Mouse (Mus musculus): ENCODE data around the gene Lancl1. TPM values are rescaled to one million over a fixed set of nuclear protein-coding genes. Genes with fewer than 3 reads are reported as not detected.

Gene Lancl1
- polyA plus RNA-seq (2016; fragmentation: Nextera tagmentation; extraction: Ambion mirVana): 27.6 and 31.9 TPM in 2 replicates

DNA sequence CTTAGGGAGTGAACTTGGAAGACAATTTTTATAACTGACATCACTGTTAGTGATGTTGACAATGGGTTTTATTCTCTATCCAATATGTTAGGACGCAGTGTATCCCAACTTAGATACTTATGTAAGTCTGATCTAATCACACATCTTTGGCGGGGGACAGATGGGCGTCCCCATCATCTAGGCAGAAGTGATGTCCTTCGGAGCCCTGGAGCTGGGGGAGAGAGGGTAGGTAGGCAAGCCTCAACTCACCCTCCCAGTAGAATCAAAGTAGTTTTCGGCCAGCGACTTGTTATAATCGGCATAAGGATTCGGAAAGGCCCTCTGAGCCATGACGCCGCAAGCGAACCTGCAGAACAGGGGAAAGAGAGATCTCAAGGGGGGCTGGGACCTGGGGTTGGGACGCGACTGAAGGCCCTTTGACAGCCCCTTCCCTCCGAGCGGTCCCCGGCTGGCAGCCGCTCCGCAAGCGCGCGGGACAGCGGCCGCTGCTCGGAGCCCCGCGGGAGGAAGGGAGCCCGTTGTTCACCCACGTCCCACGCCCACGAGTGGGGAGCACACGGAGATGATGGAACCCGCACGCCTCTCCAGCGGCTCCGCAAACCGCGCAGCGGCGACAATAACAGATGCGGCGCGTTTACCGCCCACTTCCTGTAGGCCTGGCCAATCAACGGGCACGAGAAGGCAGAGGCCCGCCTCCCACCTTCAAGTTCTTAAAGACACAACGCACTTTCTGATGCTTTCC is at the start of gene Lancl1:
Lancl1 (minus strand) TSS at position 627 of the 742 bp plus-strand sequence.
- peak; percentile 96 for ATAC-seq
- no peaks in the 10 kb centered on the region for H3K9me3 ChIP-seq (replicated peaks)
- peak within 1 kb of the TSS; percentile 75 for H3K9ac ChIP-seq
- H3K4me3 ChIP-seq: peak within 1 kb of the TSS; percentile 74
- H3K27me3 ChIP-seq (replicated peaks): no peaks in the 10 kb centered on the region
- peaks cover 21% of the 10 kb centered on the region for H3K4me1 ChIP-seq
- H3K36me3 ChIP-seq: peaks cover 18% of the 10 kb centered on the region
- WGBS (ENCODE audit: insufficient replicate concordance): under 1% methylated on average over 37 of the region's 47 CpGs
- H3K4me2 ChIP-seq: peak within 1 kb of the TSS; percentile 82
- H3K27ac ChIP-seq: peak within 1 kb of the TSS; percentile 18; the same call in 1 of the 2 replicates

DNA sequence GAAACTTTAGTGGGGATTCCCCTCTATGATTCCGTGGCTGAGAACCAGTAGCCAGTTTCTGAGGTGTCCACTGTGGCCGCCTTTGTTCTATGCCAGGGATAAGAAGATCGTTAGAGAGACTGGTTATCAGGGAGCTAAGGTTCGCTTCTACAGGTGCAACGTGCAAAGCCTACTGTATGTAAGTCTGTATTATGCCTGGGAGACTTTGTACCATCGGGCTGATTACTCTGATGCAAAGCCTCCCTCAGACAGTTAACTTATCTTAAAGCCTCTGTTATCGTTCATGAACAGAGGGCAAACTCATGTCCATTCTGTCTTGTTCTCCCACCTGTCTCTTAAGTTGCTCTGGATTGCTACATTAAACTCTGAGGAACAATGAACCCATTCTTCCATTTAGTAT is 40.5 kb upstream of the Lancl1 start:
- Histone ChIP-seq H3K36me3 (no peaks in the 10 kb centered on the region), H3K4me1 (no peaks in the 10 kb centered on the region), H3K27me3 (replicated peaks) (no peaks in the 10 kb centered on the region), H3K9me3 (replicated peaks) (no peaks in the 10 kb centered on the region), H3K9ac (no peak overlapping the region), H3K4me3 (no peak overlapping the region), H3K27ac (no peak overlapping the region), H3K4me2 (no peak overlapping the region)
- ATAC-seq: no peak
- 57% methylated on average over 7 of the region's 7 CpGs for WGBS (ENCODE audit: insufficient replicate concordance)

DNA sequence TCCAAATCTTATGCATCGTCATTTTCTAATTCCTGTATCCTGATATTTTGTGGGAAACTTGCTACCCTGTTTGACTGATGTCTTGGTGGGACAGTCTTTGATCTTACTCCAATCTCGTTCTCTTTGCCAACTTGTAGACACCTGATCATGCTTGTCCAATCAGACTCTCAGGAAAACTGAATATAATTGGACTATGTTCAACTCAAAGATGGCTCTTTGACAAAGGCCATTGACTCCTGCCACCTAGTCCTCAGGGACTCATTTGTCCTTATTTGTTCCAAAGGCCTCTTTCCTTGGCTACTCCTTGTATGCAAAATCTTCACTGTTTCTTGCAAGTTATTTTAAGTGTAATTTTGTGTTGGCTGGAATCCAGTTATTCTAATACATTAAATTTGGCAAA is 40.0 kb upstream of the Lancl1 start:
- no peak for ATAC-seq
- Histone ChIP-seq H3K4me2 (no peak overlapping the region), H3K9me3 (replicated peaks) (no peaks in the 10 kb centered on the region), H3K27me3 (replicated peaks) (no peaks in the 10 kb centered on the region), H3K9ac (no peak overlapping the region), H3K4me3 (no peak overlapping the region), H3K4me1 (no peaks in the 10 kb centered on the region), H3K36me3 (no peaks in the 10 kb centered on the region), H3K27ac (no peak overlapping the region)
- WGBS (ENCODE audit: insufficient replicate concordance): 55% methylated on average over 2 of the region's 2 CpGs

DNA sequence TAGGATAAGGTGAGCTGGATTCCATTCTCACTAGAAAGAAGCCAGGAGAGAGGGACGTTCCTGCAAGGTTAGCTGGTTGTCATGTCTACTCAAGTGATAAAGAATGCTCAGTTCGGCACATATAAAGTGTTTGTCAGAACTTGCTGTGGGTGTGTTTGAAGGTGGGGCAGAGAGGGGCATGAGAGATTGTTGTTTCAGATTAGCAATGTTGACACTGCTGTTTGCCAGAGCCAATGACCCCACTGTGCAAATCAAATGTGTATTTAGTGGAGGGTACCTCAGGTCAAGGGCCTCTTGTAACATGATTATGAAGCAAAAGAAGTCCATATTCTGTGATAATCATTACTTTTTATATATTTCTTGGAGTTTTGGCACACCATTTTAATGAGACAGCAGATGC is 39.1 kb upstream of the Lancl1 start:
- H3K9ac ChIP-seq: no peak overlapping the region

DNA sequence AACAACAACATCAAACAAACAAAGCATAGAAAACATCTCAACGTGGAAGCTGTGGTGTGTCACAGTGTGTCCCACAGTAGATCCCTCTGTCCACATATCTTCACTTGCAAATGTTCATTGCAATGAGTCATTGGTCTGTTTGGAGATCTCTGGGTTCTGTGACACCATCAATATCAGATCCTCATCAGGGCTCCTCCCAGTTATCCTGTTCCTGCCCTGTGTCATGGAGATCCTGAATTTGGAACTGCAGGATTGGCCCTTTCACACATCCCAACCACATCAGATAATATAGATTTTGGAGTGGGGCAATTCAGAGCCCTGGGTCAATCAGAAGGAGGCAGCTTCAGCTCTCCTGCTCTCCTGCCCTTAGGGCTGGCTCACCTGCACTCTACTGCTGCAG is 28.9 kb upstream of the Lancl1 start:
- H3K36me3 ChIP-seq: no peaks in the 10 kb centered on the region
- 37% methylated on average over 1 of the region's 1 CpGs for WGBS (ENCODE audit: insufficient replicate concordance)
- no peaks in the 10 kb centered on the region for H3K27me3 ChIP-seq (replicated peaks)
- no peak overlapping the region for H3K4me2 ChIP-seq
- ATAC-seq: no peak
- no peaks in the 10 kb centered on the region for H3K9me3 ChIP-seq (replicated peaks)
- H3K4me1 ChIP-seq: no peaks in the 10 kb centered on the region
- no peak overlapping the region for H3K4me3 ChIP-seq
- no peak overlapping the region for H3K9ac ChIP-seq
- H3K27ac ChIP-seq: no peak overlapping the region

More for the DNA sequence above, 39.1 kb upstream of the Lancl1 start:
- ATAC-seq: peak; percentile 58
- H3K27me3 ChIP-seq (replicated peaks): no peaks in the 10 kb centered on the region
- no peak overlapping the region for H3K4me2 ChIP-seq
- WGBS (ENCODE audit: insufficient replicate concordance): 46% methylated on average over 2 of the region's 2 CpGs
- no peak overlapping the region for H3K4me3 ChIP-seq
- no peaks in the 10 kb centered on the region for H3K4me1 ChIP-seq
- no peaks in the 10 kb centered on the region for H3K9me3 ChIP-seq (replicated peaks)
- H3K27ac ChIP-seq: no peak overlapping the region
- H3K36me3 ChIP-seq: no peaks in the 10 kb centered on the region

DNA sequence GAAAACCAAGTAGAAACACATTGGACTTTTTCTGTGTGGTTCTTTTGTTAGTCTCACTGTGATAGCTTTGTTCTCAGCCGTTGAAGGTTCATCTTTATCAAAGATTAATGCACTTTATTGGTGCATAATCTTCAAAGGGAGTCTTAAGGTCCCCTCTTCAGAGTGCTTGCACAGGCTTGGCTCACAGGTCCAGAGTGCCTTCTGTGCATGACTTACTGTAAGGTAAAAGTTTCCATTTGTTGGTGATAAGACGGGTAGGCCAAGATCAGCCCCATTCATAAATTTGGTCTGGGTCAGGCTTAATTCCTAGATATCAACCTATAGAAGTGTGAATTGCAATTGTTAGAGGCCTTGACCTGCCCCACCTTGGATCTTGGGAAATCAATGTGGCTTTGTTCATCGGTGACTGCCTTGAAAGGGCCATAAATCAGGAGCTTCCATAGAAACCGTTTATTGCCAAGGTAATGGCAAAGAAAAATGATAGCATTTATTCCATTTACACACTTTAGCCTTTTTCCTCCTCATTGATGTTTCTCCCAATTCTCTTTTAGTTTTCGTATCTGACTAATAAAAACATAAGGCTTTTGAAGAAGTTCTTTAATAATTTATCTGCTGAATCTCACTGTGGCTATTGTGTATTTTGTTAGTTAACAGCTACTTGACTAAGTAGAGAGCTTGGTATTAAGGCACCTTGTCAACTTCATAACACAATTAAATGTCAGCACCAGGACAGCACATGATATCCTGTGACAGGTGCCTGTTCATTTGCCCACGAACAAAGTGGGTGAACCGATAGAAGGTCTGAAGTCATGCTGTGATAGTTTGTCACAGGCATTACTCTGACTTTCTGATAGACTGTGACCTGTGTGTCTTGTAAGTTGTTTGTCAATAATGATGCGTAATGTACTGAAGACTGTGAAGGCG is 26.9 kb upstream of the Lancl1 start:
- Histone ChIP-seq H3K27ac (no peak overlapping the region), H3K4me3 (no peak overlapping the region), H3K9me3 (replicated peaks) (no peaks in the 10 kb centered on the region), H3K27me3 (replicated peaks) (no peaks in the 10 kb centered on the region), H3K36me3 (no peaks in the 10 kb centered on the region), H3K4me1 (no peaks in the 10 kb centered on the region), H3K9ac (no peak overlapping the region), H3K4me2 (no peak overlapping the region)
- no peak for ATAC-seq
- WGBS (ENCODE audit: insufficient replicate concordance): 71% methylated on average over 9 of the region's 9 CpGs

DNA sequence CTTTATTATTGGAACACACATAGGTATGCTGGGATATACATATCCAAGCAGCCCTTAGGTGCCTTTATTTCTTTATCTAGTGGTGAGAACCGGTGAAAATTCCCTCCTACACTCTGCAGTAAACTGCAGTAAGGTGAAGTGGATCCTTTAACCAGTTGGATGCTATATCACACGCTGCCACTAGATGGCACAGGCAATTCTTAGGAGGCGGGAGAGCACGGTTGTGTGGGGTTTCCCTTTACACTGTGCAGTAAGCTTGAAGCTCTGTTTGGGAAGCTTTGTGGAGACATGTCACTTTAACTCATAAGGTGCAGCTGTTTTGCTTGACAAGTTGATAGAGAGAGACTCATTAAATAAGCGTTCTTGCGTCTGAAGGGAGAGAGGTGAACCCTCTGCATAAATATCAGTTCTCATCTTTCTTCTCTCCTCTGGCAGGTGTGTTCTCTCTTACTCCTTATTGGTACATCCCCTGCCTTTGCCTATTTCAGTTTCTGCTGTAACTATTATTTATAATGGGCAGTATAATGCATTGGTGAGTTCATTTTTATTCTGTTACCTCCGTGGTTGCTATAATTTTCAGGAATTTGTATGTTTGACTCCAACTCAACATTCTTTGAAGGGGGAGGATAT is 22.9 kb upstream of the Lancl1 start:
- ATAC-seq: no peak

DNA sequence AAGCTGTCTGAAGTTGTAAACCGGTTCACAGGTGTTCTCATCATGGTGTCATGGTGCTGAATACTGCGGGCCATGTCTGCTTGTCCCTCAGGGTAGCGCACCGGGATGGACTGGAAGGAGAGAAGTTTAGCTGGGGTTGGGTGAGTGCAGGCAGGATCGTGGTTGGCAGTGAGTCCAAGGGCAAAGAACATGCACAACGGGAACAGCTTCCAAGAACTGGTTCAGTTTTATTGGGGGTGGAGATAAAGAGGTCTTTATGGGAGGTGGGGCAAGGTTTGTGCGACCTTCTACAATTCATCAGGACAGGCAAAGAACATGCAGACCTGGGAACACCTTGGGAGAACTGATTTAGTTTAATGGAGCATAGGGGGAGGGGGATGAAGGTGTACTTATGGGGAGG is 17.1 kb upstream of the Lancl1 start:
- Histone ChIP-seq H3K9ac (no peak overlapping the region), H3K4me3 (no peak overlapping the region), H3K27me3 (replicated peaks) (no peaks in the 10 kb centered on the region), H3K9me3 (replicated peaks) (no peaks in the 10 kb centered on the region), H3K4me1 (no peaks in the 10 kb centered on the region), H3K36me3 (no peaks in the 10 kb centered on the region), H3K4me2 (no peak overlapping the region), H3K27ac (no peak overlapping the region)
- no peak for ATAC-seq
- WGBS (ENCODE audit: insufficient replicate concordance): 68% methylated on average over 7 of the region's 7 CpGs

More for the DNA sequence above, 22.9 kb upstream of the Lancl1 start:
- Histone ChIP-seq H3K4me2 (no peak overlapping the region), H3K4me1 (no peaks in the 10 kb centered on the region), H3K9me3 (replicated peaks) (no peaks in the 10 kb centered on the region), H3K27me3 (replicated peaks) (no peaks in the 10 kb centered on the region), H3K4me3 (no peak overlapping the region), H3K27ac (no peak overlapping the region), H3K9ac (no peak overlapping the region), H3K36me3 (no peaks in the 10 kb centered on the region)
- 12% methylated on average over 7 of the region's 7 CpGs for WGBS (ENCODE audit: insufficient replicate concordance)

DNA sequence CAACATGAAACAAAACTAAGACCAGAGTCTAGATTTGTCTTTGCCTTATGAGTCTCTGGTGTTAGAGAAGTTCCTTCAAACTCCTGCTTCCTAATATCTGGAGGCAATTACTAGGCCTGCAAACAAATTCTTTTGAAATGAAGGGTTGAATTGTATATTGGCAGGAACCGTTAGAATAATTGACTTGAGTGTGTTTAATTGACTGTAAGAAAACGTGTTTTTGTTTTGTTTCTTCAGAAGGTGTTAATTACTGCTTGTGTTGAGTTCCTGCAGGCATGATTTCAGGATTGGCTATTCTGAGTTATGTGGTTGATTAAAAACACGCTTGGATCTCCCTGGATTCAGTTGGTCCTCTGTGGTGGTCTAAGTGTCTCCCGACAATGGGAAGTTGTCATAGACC is 14.0 kb upstream of the Lancl1 start:
- H3K27me3 ChIP-seq (replicated peaks): no peaks in the 10 kb centered on the region
- H3K4me1 ChIP-seq: no peaks in the 10 kb centered on the region
- no peak overlapping the region for H3K27ac ChIP-seq
- no peak overlapping the region for H3K9ac ChIP-seq
- H3K4me2 ChIP-seq: no peak overlapping the region
- H3K36me3 ChIP-seq: no peaks in the 10 kb centered on the region
- no peak for ATAC-seq
- no peaks in the 10 kb centered on the region for H3K9me3 ChIP-seq (replicated peaks)
- no peak overlapping the region for H3K4me3 ChIP-seq
- WGBS (ENCODE audit: insufficient replicate concordance): 56% methylated on average over 4 of the region's 4 CpGs

DNA sequence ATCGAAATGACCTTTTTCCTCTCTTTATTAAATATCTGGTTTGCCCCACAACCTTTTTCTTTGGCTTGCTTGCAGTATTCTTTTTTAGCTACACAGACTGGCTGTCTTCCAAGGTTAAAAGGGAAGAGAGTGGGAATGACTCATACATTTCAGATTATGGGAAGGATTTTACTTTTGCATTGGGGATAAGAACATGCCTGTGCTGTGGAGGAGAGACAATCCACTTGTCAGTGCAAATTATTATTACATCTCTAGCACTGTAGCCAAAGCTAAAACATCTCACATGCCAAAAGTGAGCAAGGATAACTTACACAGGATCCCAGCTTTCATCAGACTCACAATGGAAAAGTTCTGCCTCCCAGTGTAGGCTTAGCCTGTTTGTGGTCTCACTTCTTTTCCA is 10.9 kb upstream of the Lancl1 start:
- Histone ChIP-seq H3K27ac (no peak overlapping the region), H3K4me1 (no peaks in the 10 kb centered on the region), H3K4me3 (no peak overlapping the region), H3K9ac (no peak overlapping the region), H3K4me2 (no peak overlapping the region), H3K36me3 (no peaks in the 10 kb centered on the region), H3K27me3 (replicated peaks) (no peaks in the 10 kb centered on the region), H3K9me3 (replicated peaks) (no peaks in the 10 kb centered on the region)
- no peak for ATAC-seq
- 38% methylated on average over 1 of the region's 1 CpGs for WGBS (ENCODE audit: insufficient replicate concordance)

DNA sequence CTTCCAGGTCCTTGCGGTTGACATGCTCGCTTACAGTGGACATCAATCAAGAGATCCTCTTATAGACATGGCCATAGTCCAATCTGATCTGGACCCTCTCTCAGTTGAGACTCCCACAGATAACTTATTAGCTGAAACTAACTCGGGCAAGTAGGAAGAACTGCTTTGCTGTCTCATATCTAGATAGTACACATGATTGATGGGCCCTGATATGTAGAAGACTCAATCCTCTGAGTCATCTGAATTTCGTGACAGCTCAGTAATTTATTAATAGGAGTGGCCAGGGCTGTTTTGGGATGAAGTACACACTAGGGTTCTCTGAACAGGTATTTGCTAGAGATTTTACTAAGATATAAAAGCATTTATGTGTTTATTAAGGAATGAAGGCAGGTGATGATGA is 10.0 kb upstream of the Lancl1 start:
- Histone ChIP-seq H3K4me3 (no peak overlapping the region), H3K27ac (no peak overlapping the region), H3K9me3 (replicated peaks) (no peaks in the 10 kb centered on the region), H3K4me2 (no peak overlapping the region), H3K9ac (no peak overlapping the region), H3K4me1 (no peaks in the 10 kb centered on the region), H3K36me3 (no peaks in the 10 kb centered on the region), H3K27me3 (replicated peaks) (no peaks in the 10 kb centered on the region)
- WGBS (ENCODE audit: insufficient replicate concordance): 44% methylated on average over 4 of the region's 4 CpGs
- no peak for ATAC-seq

DNA sequence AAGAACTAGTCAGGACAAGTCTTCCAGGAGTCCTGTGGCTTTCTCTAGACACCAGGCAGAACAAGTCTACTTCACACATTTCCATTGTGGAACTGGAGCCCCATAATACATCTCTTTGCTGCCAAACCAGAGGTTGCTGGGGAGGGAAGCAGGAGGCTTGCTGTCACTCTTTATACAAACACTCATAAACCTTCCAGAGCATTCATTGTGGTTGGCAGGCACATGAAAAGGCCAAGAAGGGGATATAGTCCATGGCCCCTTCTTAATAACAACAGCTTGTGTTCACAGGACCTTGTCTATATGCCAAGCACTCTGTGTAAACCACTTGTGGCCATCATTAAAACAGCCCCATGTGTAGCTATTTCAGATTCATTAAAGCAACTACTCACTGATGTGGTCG is 6.4 kb upstream of the Lancl1 start:
- Histone ChIP-seq H3K27me3 (replicated peaks) (no peaks in the 10 kb centered on the region), H3K36me3 (no peaks in the 10 kb centered on the region), H3K9ac (no peak overlapping the region), H3K4me3 (no peak overlapping the region), H3K9me3 (replicated peaks) (no peaks in the 10 kb centered on the region), H3K4me1 (0 out of 2 replicates have a peak, but pooled peaks cover 5% of the 10 kb centered on the region), H3K4me2 (no peak overlapping the region), H3K27ac (no peak overlapping the region)
- ATAC-seq: no peak
- WGBS (ENCODE audit: insufficient replicate concordance): 36% methylated on average over 1 of the region's 1 CpGs
